Mouse (Mus musculus) neutrophil, adult 5-6 weeks (primary cell): Measurements from ENCODE around the gene Cnpy2. TPM values are rescaled to one million over a fixed set of nuclear protein-coding genes. Genes with fewer than 3 reads are reported as not detected.
"Not testable (repeated sequence)": the region's sequence is repeated elsewhere in the genome, so short reads cannot be mapped to it uniquely, and the experiment has no call there.

Source experiments
- ATAC-seq: fragments of 151-379, 151-347 bp; 2 replicates; pipeline ENCODE4 v1.8.0; 2017; ENCODE audit warnings: mild to moderate bottlenecking, moderate TSS enrichment; ENCODE audit not compliant: insufficient number of reproducible peaks, poor library complexity, low FRiP score, severe bottlenecking; ENCODE audit errors: extremely low read depth
- total RNA-seq: library from RNA; stranded (forward); fragments of 200-1000 nt; gene quantifications from 2 replicates; pipeline ENCODE4 v1.2.3, GENCODE M21; 2017

Cnpy2 gene
- total RNA-seq, result 23.6 and 30.7 TPM in 2 replicates

GRCm38 (mm10) chr10:128322141-128323108 lies at the start of gene Cnpy2:
Cnpy2 (plus strand) TSS chr10:128322459.
- ATAC-seq, result peak; percentile 72

- not testable (repeated sequence) for ATAC-seq
Measured at GRCm38 (mm10) chr10:128272819-128273439, 49.3 kb upstream of the Cnpy2 start.

- ATAC-seq, result not testable (repeated sequence)
Measured at GRCm38 (mm10) chr10:128275374-128275773, 46.9 kb upstream of the Cnpy2 start.

- ATAC-seq, result no peak
Measured at GRCm38 (mm10) chr10:128278158-128278557, 44.1 kb upstream of the Cnpy2 start.

- no peak for ATAC-seq
Measured at GRCm38 (mm10) chr10:128280943-128281342, 41.3 kb upstream of the Cnpy2 start.

- no peak for ATAC-seq
Measured at GRCm38 (mm10) chr10:128281682-128282081, 40.6 kb upstream of the Cnpy2 start.

- ATAC-seq, result no peak
Measured at GRCm38 (mm10) chr10:128282886-128283450, 39.3 kb upstream of the Cnpy2 start.

- peak; percentile 49 for ATAC-seq
Measured at GRCm38 (mm10) chr10:128283604-128284579, 38.4 kb upstream of the Cnpy2 start.

GRCm38 (mm10) chr10:128290594-128290993 lies 31.7 kb upstream of the Cnpy2 start:
- not testable (repeated sequence) for ATAC-seq

GRCm38 (mm10) chr10:128296370-128297090 lies 25.7 kb upstream of the Cnpy2 start:
- ATAC-seq, result no peak

- ATAC-seq, result no peak
Measured at GRCm38 (mm10) chr10:128297221-128297620, 25.0 kb upstream of the Cnpy2 start.

GRCm38 (mm10) chr10:128297622-128298021 lies 24.6 kb upstream of the Cnpy2 start:
- ATAC-seq, result no peak

- ATAC-seq, result no peak
Measured at GRCm38 (mm10) chr10:128298243-128298642, 24.0 kb upstream of the Cnpy2 start.

GRCm38 (mm10) chr10:128298702-128299171 lies 23.5 kb upstream of the Cnpy2 start, which contains the start of gene Il23a:
Il23a (minus strand) TSS chr10:128298752.
- no peak for ATAC-seq

- no peak for ATAC-seq
Measured at GRCm38 (mm10) chr10:128302357-128302756, 19.9 kb upstream of the Cnpy2 start.

GRCm38 (mm10) chr10:128302785-128303125 lies 19.5 kb upstream of the Cnpy2 start:
- ATAC-seq, result no peak

- peak; percentile 97 for ATAC-seq
Measured at GRCm38 (mm10) chr10:128303126-128304021, 18.9 kb upstream of the Cnpy2 start, which contains the start of gene Pan2. Pan2 (plus strand) TSS chr10:128303335.
